Mouse (Mus musculus): ENCODE measurements around the gene Cabp2. TPM values are rescaled to one million over a fixed set of nuclear protein-coding genes. Genes with fewer than 3 reads are reported as not detected.

Cabp2 gene
- polyA plus RNA-seq, 1 experiment from 2014 or later: not detected

GRCm38 (mm10) chr19:4103294-4103693 is 21.9 kb downstream of the Cabp2 start:
- no peak overlapping the region for H3K4me2 ChIP-seq
- no peak overlapping the region for H3K27ac ChIP-seq
- H3K9me3 ChIP-seq (replicated peaks): no peaks in the 10 kb centered on the region
- H3K36me3 ChIP-seq: peaks cover 18% of the 10 kb centered on the region; the same call in 1 of the 2 replicates
- 94% methylated on average over 18 of the region's 18 CpGs for WGBS
- no peak overlapping the region for H3K4me3 ChIP-seq
- peaks cover 20% of the 10 kb centered on the region for H3K27me3 ChIP-seq
- H3K9ac ChIP-seq: no peak overlapping the region
- peaks cover 30% of the 10 kb centered on the region for H3K4me1 ChIP-seq (replicated peaks)
- no peak for ATAC-seq (replicated peaks; ENCODE audit: insufficient number of reproducible peaks, insufficient read depth, low FRiP score, low read depth)

DNA sequence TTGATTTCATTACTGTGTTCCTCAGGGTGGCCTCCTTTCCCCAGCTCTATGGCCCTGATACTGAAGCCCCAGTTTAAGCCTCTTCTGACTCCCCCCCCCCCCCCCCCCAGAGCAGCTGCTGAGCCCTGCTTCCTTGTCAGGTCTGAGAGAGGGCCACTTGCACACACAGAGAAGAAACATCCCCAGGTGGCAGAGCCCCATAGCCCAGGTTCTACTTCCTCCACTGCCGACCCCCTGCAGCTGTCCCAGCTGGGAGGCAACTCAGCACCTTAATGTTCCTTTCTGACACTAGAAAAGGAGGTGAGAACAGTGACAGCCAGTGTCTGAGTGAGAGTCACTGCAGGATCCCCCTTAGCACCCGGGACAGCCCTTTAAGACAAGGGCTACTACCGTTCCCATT is 22.4 kb downstream of the Cabp2 start:
- peaks cover 20% of the 10 kb centered on the region for H3K27me3 ChIP-seq
- H3K27ac ChIP-seq: no peak overlapping the region
- H3K9ac ChIP-seq: no peak overlapping the region
- WGBS: 51% methylated on average over 3 of the region's 3 CpGs
- peaks cover 18% of the 10 kb centered on the region; the same call in 1 of the 2 replicates for H3K36me3 ChIP-seq
- H3K4me3 ChIP-seq: no peak overlapping the region
- H3K9me3 ChIP-seq (replicated peaks): no peaks in the 10 kb centered on the region
- no peak overlapping the region for H3K4me2 ChIP-seq
- H3K4me1 ChIP-seq (replicated peaks): peaks cover 25% of the 10 kb centered on the region
- no peak for ATAC-seq (replicated peaks; ENCODE audit: insufficient number of reproducible peaks, insufficient read depth, low FRiP score, low read depth)

GRCm38 (mm10) chr19:4104675-4105194 is 23.4 kb downstream of the Cabp2 start:
- ATAC-seq (replicated peaks; ENCODE audit: insufficient number of reproducible peaks, insufficient read depth, low FRiP score, low read depth): no peak
- Histone ChIP-seq H3K27ac (no peak overlapping the region), H3K36me3 (peaks cover 18% of the 10 kb centered on the region; the same call in 1 of the 2 replicates), H3K4me1 (replicated peaks) (peaks cover 16% of the 10 kb centered on the region), H3K27me3 (peaks cover 20% of the 10 kb centered on the region), H3K4me3 (no peak overlapping the region), H3K9me3 (replicated peaks) (no peaks in the 10 kb centered on the region), H3K4me2 (no peak overlapping the region), H3K9ac (no peak overlapping the region)
- 84% methylated on average over 16 of the region's 16 CpGs for WGBS

GRCm38 (mm10) chr19:4106654-4107053 is 25.3 kb downstream of the Cabp2 start:
- H3K27me3 ChIP-seq: peaks cover 11% of the 10 kb centered on the region
- no peaks in the 10 kb centered on the region for H3K9me3 ChIP-seq (replicated peaks)
- WGBS: 90% methylated on average over 14 of the region's 14 CpGs
- no peak overlapping the region for H3K4me3 ChIP-seq
- ATAC-seq (replicated peaks; ENCODE audit: insufficient number of reproducible peaks, insufficient read depth, low FRiP score, low read depth): no peak
- no peak overlapping the region for H3K9ac ChIP-seq
- H3K36me3 ChIP-seq: peaks cover 24% of the 10 kb centered on the region; the same call in 1 of the 2 replicates
- H3K4me1 ChIP-seq (replicated peaks): no peaks in the 10 kb centered on the region
- H3K27ac ChIP-seq: no peak overlapping the region
- H3K4me2 ChIP-seq: no peak overlapping the region

- ATAC-seq (replicated peaks; ENCODE audit: insufficient number of reproducible peaks, insufficient read depth, low FRiP score, low read depth): no peak
- H3K27ac ChIP-seq: no peak overlapping the region
- WGBS: 82% methylated on average over 9 of the region's 9 CpGs
- H3K4me3 ChIP-seq: no peak overlapping the region
- peaks cover 6% of the 10 kb centered on the region for H3K4me1 ChIP-seq (replicated peaks)
- no peaks in the 10 kb centered on the region for H3K27me3 ChIP-seq
- H3K36me3 ChIP-seq: peaks cover 28% of the 10 kb centered on the region
- no peak overlapping the region for H3K4me2 ChIP-seq
- H3K9me3 ChIP-seq (replicated peaks): no peaks in the 10 kb centered on the region
- no peak overlapping the region for H3K9ac ChIP-seq
Measured at GRCm38 (mm10) chr19:4108535-4108934, 27.2 kb downstream of the Cabp2 start.

DNA sequence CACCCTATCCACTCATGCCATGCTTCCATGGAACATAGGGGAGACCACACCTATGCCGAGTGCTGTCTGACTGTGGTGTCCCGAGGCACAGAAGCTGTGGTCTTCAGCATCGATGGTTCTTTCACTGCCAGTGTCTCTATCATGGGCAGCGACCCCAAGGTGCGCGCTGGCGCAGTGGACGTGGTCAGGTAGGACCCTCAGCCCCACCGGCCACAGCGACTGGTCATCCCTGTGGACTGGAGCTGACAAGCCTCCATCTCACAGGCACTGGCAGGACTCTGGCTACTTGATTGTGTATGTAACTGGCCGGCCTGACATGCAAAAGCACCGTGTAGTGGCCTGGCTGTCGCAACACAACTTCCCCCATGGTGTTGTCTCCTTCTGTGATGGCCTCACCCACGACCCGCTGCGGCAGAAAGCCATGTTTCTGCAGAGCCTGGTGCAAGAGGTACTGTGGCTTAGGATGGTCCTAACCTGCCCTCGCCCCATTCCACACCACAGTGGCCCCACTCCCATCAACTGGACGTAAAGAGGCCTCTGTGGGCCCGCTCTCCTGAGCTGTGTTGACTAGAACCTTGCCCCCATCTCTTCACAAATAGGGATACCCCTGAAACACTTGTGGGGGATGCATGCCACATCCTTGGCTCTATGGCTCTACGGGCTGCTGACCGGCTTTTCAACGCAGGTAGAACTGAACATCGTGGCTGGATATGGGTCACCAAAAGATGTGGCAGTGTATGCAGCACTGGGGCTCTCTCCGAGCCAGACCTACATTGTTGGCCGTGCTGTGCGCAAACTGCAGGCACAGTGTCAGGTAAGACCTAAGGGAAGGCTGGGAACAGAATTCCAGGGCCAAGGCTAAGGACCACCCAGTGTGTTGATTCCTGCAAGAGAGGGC is 30.9 kb downstream of the Cabp2 start:
- H3K27me3 ChIP-seq: no peaks in the 10 kb centered on the region
- no peak overlapping the region for H3K9ac ChIP-seq
- H3K4me1 ChIP-seq (replicated peaks): peaks cover 11% of the 10 kb centered on the region
- H3K36me3 ChIP-seq: peaks cover 46% of the 10 kb centered on the region
- H3K4me3 ChIP-seq: no peak overlapping the region
- no peak overlapping the region for H3K4me2 ChIP-seq
- WGBS: 95% methylated on average over 26 of the region's 26 CpGs
- no peak for ATAC-seq (replicated peaks; ENCODE audit: insufficient number of reproducible peaks, insufficient read depth, low FRiP score, low read depth)
- H3K9me3 ChIP-seq (replicated peaks): no peaks in the 10 kb centered on the region
- no peak overlapping the region for H3K27ac ChIP-seq

DNA sequence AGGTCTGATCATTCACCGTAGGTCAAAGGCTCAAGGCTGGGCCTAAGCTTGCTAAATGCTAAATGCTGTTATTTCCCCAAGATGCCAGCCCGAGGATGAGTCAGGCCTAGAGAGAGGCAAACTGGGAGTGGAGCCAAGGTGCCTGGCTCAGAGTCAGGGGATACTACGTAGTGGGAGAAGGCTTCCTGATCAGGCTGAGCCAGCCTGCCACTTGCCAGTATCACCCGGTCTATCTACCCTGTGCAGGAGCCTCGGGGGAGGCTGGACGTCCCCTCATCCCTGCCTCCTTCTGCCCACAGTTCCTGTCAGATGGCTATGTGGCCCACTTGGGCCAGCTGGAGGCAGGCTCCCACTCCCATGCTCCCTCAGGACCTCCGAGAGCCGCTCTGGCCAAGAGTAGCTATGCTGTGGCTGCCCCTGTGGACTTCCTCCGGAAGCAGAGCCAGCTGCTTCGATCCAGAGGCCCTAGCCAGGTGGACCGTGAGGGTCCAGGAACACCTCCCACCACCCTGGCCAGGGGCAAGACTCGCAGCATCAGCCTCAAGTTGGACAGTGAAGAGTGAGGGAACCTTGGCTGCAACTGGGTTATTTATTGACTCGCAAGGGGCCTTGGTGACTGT is 31.9 kb downstream of the Cabp2 start:
- Histone ChIP-seq H3K4me2 (peak overlapping the region; percentile 7; the same call in 1 of the 2 replicates), H3K9ac (peak overlapping the region; percentile 3; the same call in 1 of the 2 replicates), H3K9me3 (replicated peaks) (no peaks in the 10 kb centered on the region), H3K27ac (peak overlapping the region; percentile 62), H3K4me1 (replicated peaks) (peaks cover 11% of the 10 kb centered on the region), H3K4me3 (no peak overlapping the region), H3K27me3 (no peaks in the 10 kb centered on the region), H3K36me3 (peaks cover 54% of the 10 kb centered on the region)
- 52% methylated on average over 13 of the region's 13 CpGs for WGBS
- peak; percentile 16; the same call in 1 of the 2 replicates for ATAC-seq (replicated peaks; ENCODE audit: insufficient number of reproducible peaks, insufficient read depth, low FRiP score, low read depth)

- no peaks in the 10 kb centered on the region for H3K9me3 ChIP-seq (replicated peaks)
- peak overlapping the region; percentile 62 for H3K27ac ChIP-seq
- H3K4me3 ChIP-seq: no peak overlapping the region
- peak overlapping the region; percentile 3; the same call in 1 of the 2 replicates for H3K9ac ChIP-seq
- H3K4me1 ChIP-seq (replicated peaks): peaks cover 11% of the 10 kb centered on the region
- peak overlapping the region; percentile 7; the same call in 1 of the 2 replicates for H3K4me2 ChIP-seq
- 29% methylated on average over 5 of the region's 5 CpGs for WGBS
- no peak; the same call in 1 of the 2 replicates for ATAC-seq (replicated peaks; ENCODE audit: insufficient number of reproducible peaks, insufficient read depth, low FRiP score, low read depth)
- no peaks in the 10 kb centered on the region for H3K27me3 ChIP-seq
- H3K36me3 ChIP-seq: peaks cover 54% of the 10 kb centered on the region
Measured at GRCm38 (mm10) chr19:4113806-4114230, 32.4 kb downstream of the Cabp2 start.

DNA sequence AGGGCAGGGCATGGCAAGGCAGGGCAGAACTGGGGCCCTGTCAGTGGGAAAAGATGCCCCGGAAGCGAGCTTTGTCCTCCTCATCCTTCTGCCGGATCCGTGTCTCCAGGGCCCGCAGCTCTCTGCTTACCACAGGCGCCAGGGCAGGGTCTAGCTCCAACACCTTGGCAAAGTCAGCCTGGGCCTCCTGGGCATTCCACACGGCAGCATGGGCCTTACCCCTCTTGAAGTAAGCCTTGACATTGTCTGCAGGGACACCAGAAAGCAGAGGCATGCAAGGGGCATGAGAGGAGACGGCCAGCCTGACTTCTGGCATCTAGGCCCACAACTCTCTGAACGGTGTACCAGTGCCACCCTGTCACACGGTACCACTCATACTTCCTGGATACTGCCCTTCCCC is 33.2 kb downstream of the Cabp2 start:
- Histone ChIP-seq H3K27me3 (no peaks in the 10 kb centered on the region), H3K9me3 (replicated peaks) (no peaks in the 10 kb centered on the region), H3K27ac (no peak overlapping the region), H3K9ac (no peak overlapping the region), H3K4me2 (no peak overlapping the region), H3K4me1 (replicated peaks) (peaks cover 11% of the 10 kb centered on the region), H3K4me3 (no peak overlapping the region), H3K36me3 (peaks cover 54% of the 10 kb centered on the region)
- 82% methylated on average over 10 of the region's 10 CpGs for WGBS
- no peak for ATAC-seq (replicated peaks; ENCODE audit: insufficient number of reproducible peaks, insufficient read depth, low FRiP score, low read depth)

GRCm38 (mm10) chr19:4115144-4115543 is 33.8 kb downstream of the Cabp2 start:
- H3K9ac ChIP-seq: no peak overlapping the region

DNA sequence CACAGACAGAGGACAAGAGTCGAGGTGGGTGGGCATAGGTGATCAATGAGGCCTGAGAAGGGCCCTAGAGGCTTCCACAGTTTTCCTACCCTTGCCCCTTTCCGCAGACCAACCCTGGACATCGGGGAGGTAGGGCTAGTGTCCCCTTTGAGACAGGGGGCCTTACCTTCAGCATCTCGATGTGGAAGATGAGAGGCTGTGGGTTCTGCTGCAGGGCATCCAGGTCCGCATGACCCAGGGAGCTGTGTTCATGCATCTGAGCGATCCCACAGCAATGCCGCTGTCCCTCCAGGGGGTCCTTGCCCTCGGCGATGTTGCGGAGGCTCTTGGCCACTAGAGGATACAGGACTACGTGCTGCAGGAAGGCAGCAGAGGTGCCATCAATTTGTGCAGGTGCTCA is 34.4 kb downstream of the Cabp2 start:
- no peaks in the 10 kb centered on the region for H3K27me3 ChIP-seq
- no peak overlapping the region for H3K9ac ChIP-seq
- WGBS: 81% methylated on average over 11 of the region's 11 CpGs
- H3K4me3 ChIP-seq: no peak overlapping the region
- ATAC-seq (replicated peaks; ENCODE audit: insufficient number of reproducible peaks, insufficient read depth, low FRiP score, low read depth): no peak
- H3K36me3 ChIP-seq: peaks cover 54% of the 10 kb centered on the region
- H3K4me1 ChIP-seq (replicated peaks): peaks cover 21% of the 10 kb centered on the region
- H3K9me3 ChIP-seq (replicated peaks): no peaks in the 10 kb centered on the region
- H3K4me2 ChIP-seq: no peak overlapping the region
- no peak overlapping the region for H3K27ac ChIP-seq

More at GRCm38 (mm10) chr19:4115144-4115543, 33.8 kb downstream of the Cabp2 start:
- 84% methylated on average over 10 of the region's 10 CpGs for WGBS
- Histone ChIP-seq H3K4me2 (no peak overlapping the region), H3K36me3 (peaks cover 54% of the 10 kb centered on the region), H3K9me3 (replicated peaks) (no peaks in the 10 kb centered on the region), H3K4me1 (replicated peaks) (peaks cover 15% of the 10 kb centered on the region), H3K27ac (no peak overlapping the region), H3K27me3 (no peaks in the 10 kb centered on the region), H3K4me3 (no peak overlapping the region)
- ATAC-seq (replicated peaks; ENCODE audit: insufficient number of reproducible peaks, insufficient read depth, low FRiP score, low read depth): no peak
